Mouse (Mus musculus): ENCODE measurements around the gene Senp7.
"Not testable (repeated sequence)": the region's sequence is repeated elsewhere in the genome, so short reads cannot be mapped to it uniquely, and the experiment has no call there.

Senp7 gene

GRCm38 (mm10) chr16:56066113-56066512, 18.0 kb downstream of the Senp7 start:
- DNase-seq (ENCODE audit: extremely low read depth, low read depth, low spot score), result no peak

DNA sequence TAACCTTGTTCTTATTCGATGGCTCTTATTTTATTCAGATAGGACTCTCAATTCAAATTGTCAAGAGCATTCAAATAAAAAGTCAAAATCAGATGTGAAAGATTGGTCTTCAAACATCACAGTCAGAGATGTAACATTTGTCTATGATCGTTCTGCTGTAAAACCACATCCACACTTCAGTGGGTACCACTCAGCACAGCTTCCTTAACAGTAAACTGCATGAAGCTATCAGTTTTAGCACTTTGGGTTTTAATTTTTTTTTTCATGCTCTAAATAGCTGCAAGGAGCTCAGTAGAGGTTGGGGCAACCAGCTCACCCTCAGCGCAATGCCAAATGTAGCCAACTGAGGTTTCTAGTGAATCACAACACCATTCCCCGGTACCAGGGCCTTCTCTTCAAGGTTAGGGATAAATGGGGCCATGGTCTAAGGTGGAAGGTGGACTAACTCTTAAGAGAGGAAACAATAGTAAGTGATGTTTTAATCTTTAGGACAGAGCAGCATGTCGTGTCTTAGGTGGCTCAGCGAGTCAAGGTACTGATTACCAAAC, 20.5 kb downstream of the Senp7 start:
- no peak for DNase-seq (ENCODE audit: extremely low read depth, low read depth, low spot score)

DNA sequence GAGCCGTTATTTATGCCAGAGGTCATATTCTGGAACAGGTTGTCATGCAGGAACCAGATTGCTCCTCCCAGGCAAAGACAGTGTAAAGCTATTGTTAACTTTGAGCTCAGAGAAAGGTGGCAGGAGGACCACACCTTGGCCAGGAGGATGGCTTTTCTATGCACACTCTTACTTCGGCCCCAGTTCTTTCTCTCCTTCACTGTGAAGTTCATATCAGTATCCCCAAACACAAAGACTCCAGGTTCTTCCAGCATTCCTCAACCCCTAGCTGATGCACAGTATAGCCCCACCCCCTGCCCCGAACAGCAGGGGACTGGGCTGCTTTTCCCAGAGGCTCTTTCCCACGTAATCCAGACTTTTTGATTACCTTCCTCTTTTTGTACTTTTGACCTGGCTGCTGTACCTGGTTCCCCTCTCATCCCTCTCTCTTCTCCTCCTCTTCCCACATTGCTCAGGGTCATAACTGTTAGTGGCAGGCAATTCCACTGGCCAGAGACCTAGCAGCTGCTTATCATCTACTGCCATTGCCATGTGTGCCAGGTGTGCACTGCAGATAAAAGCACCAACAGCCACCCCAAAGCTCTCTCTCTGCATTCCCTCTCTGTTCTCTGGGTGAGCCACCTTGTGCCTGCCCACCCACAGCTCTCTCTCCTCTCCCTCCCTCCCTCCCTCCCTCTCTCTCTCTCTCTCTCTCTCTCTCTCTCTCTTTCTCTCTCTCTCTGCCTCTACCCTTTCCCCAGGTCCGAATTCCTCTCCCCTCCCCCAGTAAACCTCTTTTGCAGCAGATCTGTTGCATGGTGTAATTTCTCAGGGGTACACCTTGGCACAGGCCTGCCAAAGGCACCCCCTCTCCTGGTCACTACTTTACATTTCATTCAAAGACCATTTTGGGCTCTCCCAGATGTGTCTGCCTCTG, 23.4 kb downstream of the Senp7 start:
- no peak for DNase-seq (ENCODE audit: extremely low read depth, low read depth, low spot score)

- DNase-seq (ENCODE audit: extremely low read depth, low read depth, low spot score), result no peak
These were observed 24.4 kb downstream of the Senp7 start for GRCm38 (mm10) chr16:56072533-56072932.

- DNase-seq (ENCODE audit: extremely low read depth, low read depth, low spot score), result not testable (repeated sequence)
These were observed 25.0 kb downstream of the Senp7 start for GRCm38 (mm10) chr16:56073150-56073549.

DNA sequence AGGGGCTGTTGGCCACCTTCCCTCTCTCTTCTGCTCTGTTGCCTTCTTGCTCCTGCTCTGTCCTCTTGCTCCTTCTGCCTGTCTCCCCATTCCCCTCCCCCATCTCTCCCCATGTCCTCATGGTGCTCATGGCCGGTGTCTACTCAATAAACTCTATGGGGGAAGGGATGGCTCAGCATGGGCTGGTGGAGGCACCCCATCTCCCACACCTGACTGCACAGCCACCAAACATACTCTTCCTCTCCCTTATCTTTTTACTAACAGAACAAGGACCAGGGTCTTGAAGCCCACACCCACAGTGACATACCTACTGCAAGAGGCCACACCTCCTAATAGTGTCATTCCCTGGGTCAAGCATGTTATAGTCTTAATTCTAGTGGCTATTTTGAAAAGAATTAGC, 26.0 kb downstream of the Senp7 start:
- no peak for DNase-seq (ENCODE audit: extremely low read depth, low read depth, low spot score)

DNA sequence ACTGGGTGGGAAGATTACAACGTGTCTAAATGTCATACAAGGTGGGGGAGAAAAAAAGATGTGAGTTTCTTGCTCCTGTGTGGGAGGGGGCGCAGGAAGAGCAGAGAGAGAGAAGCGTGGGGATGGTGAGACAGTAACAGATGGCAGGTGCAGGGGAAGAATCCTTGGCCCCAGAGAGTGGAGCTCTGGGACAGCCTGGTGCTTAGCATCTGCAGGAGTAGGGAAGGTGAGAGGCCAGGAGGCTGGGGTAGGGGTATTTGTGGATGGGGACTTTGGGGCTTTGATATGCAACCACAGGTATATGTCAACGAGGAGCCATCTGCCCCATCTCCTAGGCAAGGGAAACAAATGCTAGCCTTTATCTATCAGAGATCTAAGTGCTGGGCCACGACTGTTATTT, 26.4 kb downstream of the Senp7 start:
- no peak for DNase-seq (ENCODE audit: extremely low read depth, low read depth, low spot score)

GRCm38 (mm10) chr16:56075222-56076111, 27.3 kb downstream of the Senp7 start:
- DNase-seq (ENCODE audit: extremely low read depth, low read depth, low spot score), result no peak

DNA sequence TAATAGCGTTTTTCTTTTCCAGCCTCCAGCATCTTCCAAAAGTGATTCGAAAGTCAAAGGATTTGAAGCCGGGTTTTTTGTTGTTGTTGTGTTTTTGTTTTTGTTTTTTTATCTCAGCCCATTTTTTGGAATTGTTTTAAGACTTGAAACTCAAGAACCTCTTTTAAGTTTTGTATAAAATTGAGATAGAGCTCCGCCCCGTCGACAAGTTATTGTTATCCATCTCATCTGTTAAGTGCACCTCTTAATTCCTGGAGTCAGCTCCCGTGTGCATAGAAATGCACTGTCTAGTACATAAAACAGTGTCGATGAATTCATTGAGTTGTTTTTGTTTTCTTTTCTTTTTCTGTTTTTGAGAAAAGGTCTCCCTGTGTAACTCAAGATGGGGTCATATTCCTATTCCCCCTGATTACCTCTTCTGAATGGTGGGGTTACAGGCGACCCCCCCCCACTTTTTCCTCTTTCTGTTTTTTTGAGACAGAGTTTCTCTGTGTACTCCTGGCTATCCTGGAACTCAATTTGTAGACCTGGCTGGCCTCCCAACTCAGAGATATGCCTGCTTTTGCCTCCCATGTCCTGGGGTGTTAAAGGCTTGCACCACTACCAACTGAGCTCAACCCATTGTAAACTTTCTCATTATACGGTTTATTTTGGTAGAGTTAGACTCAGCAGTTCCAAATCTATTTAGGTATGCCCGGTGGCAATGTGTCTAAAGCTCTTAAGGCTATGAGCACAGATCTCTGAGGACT, 28.2 kb downstream of the Senp7 start:
- no peak for DNase-seq (ENCODE audit: extremely low read depth, low read depth, low spot score)

- DNase-seq (ENCODE audit: extremely low read depth, low read depth, low spot score), result no peak
These were observed 31.3 kb downstream of the Senp7 start for GRCm38 (mm10) chr16:56079419-56079818.

- no peak for DNase-seq (ENCODE audit: extremely low read depth, low read depth, low spot score)
These were observed 33.6 kb downstream of the Senp7 start for GRCm38 (mm10) chr16:56081691-56082090.

GRCm38 (mm10) chr16:56086336-56086735, 38.2 kb downstream of the Senp7 start:
- DNase-seq (ENCODE audit: extremely low read depth, low read depth, low spot score), result no peak

- DNase-seq (ENCODE audit: extremely low read depth, low read depth, low spot score), result no peak
These were observed 42.2 kb downstream of the Senp7 start for GRCm38 (mm10) chr16:56090385-56090784.

GRCm38 (mm10) chr16:56096401-56097018, 48.4 kb downstream of the Senp7 start:
- DNase-seq (ENCODE audit: extremely low read depth, low read depth, low spot score), result not testable (repeated sequence)

GRCm38 (mm10) chr16:56115706-56116105, 67.6 kb downstream of the Senp7 start:
- no peak for DNase-seq (ENCODE audit: extremely low read depth, low read depth, low spot score)

DNA sequence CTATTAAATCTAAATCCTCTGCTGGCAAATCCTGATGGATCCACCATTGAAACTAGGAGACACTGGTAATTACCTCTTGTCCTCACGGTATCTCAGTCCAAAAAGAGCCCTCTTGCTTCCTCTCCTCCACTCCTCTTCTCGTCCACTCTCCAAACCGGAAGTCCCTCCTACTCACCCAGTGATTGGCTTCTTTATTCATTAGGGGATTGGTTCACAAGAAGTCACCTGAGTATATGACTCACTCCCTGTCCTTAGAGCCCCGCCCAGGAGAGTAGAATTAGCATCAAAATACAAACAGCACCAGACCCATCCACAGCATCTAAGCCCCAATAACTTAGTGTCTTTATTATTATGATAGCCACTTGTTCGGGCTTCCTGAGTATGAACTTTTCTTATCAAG, 68.0 kb downstream of the Senp7 start:
- DNase-seq (ENCODE audit: extremely low read depth, low read depth, low spot score), result no peak

GRCm38 (mm10) chr16:56117327-56118180, 69.4 kb downstream of the Senp7 start:
- DNase-seq (ENCODE audit: extremely low read depth, low read depth, low spot score), result no peak

DNA sequence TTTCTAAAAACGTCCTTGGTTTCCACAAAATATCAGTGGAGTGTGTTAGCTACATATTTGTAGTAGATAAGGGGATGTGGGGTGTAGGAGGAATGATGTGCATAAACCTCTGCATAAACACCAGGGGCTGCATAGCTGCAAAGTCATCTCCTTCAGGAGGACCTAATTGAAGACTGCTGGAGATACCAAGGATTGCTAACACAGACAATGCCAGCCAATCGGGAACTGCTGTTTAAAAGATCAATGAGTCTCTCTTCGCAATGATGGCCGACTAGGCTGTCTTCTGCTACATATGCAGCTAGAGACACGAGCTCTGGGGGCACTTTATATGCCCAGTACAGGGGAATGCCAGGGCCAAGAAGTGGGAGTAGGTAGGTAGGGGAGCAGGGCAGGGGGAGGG, 74.4 kb downstream of the Senp7 start:
- DNase-seq (ENCODE audit: extremely low read depth, low read depth, low spot score), result no peak

DNA sequence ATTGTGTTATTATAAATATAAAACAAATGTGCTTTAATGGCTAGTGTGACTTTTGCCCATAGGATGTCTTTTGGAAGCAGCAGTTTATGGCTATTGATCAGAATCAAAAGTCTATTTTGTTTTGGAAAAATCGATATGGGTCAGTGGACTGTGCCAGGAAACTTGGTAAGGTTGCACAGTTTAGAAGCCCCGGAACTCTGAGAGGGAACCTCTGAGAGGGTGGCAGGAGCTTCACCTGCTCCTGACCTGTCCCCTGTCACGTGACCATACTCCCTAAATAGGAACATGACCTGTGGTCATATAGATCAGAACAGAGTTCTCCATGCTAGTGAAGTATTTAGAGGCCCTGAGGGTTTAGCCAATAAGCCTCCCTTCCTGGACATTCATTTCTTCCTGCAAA, 75.9 kb downstream of the Senp7 start:
- no peak for DNase-seq (ENCODE audit: extremely low read depth, low read depth, low spot score)

Measured in fat pad, adult 2 months (tissue).